Mouse (Mus musculus): ENCODE results near the gene Acsm4. TPM values are rescaled to one million over a fixed set of nuclear protein-coding genes. Genes with fewer than 3 reads are reported as not detected.

Gene Acsm4
- polyA plus RNA-seq (2014; fragmentation: Illumina TruSeq; extraction: RNeasy Lipid Tissue Mini Kit (QIAGEN cat#74804); ENCODE audit: low read depth, low replicate concordance) = not detected

DNA sequence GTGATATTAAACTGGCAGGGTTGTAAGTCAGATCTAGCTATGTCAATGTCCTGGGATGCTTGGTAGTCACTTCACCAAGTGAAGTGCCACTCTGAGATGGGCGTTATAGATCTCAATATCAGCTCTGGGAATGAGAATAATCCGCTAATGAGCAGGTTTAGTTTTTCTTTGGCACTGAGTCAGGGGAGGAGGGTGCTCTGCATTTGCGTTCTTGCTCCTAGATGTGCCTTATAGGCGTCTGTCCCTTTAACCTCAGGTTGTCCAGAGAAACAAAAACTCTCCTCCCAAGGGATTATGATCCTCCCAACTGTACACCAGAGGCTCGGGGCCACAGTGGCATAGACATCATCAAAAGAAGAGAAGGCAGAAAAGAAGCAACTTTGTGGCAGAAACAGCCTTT lies at the start of gene Acsm4:
Acsm4 (plus strand) TSS at position 301 of the 400 bp plus-strand sequence.

DNA sequence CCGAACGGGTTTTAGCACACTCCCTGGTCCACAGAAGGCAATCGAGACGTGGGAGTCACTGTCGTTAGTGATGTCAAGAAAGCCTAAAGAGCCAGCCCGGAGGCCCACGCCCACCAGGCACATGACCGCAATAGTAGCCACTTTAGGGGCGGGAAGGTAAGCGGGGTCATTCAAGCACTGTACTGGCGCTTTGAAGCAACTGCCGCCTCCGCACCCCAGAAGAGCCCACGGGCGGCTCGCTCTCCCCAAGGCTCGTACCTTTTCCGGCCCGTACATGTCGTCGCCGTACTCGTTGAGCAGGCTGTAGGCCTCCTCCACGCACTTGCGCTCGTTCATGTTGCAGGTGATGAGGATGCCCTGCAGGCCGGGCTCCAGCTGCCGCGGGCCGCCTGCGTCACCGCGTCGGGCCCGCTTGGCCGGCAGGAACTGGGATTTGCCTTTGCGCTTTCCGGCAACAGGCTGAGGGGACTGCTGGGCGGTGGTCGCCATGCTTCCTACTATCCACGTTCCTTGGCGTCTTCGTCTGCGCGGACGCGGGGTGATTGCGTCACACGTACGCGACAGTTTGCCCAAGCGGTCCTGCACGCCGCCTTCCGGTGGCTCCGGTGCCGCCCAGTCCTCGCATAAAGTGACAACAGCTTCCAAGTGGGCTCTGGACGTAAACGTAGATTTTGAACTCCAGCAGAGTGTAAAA lies 30.6 kb downstream of the Acsm4 start, which contains the start of gene Thumpd1:
Thumpd1 (minus strand) TSS at position 546 of the 694 bp plus-strand sequence.

DNA sequence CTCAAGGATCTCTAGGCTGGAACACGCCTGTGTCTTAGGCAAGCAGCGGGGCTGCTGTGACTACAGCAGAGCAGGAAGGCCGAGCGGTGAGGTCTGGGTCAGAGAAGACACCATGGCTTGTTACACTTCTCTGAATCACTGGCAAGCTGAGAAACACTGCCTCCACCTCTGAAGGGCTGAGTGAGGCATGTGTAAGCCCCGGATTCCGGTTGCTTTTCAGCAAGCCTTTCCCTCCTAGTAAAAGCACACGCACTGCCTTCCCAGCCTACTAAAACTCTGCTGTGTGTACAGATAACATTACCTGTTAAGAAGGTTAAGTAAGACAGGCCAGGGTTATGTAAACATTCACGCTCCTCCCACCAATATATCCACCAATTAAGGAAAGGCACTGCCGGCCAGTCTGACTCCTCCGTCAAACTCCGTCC lies 70.7 kb downstream of the Acsm4 start, which contains the start of gene Acsm3:
Acsm3 (plus strand) TSS at position 397 of the 425 bp plus-strand sequence.

Other genes starting within 250 kb of the Acsm4 start
- not detected for gene Gp2, start 230.7 kb upstream of the Acsm4 start, polyA plus RNA-seq (2014; fragmentation: Illumina TruSeq; extraction: RNeasy Lipid Tissue Mini Kit (QIAGEN cat#74804); ENCODE audit: low read depth, low replicate concordance)
- not detected for gene Umod, start 210.7 kb upstream of the Acsm4 start, polyA plus RNA-seq (2014; fragmentation: Illumina TruSeq; extraction: RNeasy Lipid Tissue Mini Kit (QIAGEN cat#74804); ENCODE audit: low read depth, low replicate concordance)
- 1.1 TPM for gene Acsm5, start 170.6 kb upstream of the Acsm4 start, polyA plus RNA-seq (2014; fragmentation: Illumina TruSeq; extraction: RNeasy Lipid Tissue Mini Kit (QIAGEN cat#74804); ENCODE audit: low read depth, low replicate concordance)
- not detected for gene Pdilt, start 166.5 kb upstream of the Acsm4 start, polyA plus RNA-seq (2014; fragmentation: Illumina TruSeq; extraction: RNeasy Lipid Tissue Mini Kit (QIAGEN cat#74804); ENCODE audit: low read depth, low replicate concordance)
- gene Acsm2, start 135.7 kb upstream of the Acsm4 start, polyA plus RNA-seq (2014; fragmentation: Illumina TruSeq; extraction: RNeasy Lipid Tissue Mini Kit (QIAGEN cat#74804); ENCODE audit: low read depth, low replicate concordance) = not detected
- gene Acsm1, start 83.0 kb upstream of the Acsm4 start, polyA plus RNA-seq (2014; fragmentation: Illumina TruSeq; extraction: RNeasy Lipid Tissue Mini Kit (QIAGEN cat#74804); ENCODE audit: low read depth, low replicate concordance) = not detected
- gene Thumpd1, start 30.8 kb downstream of the Acsm4 start, polyA plus RNA-seq (2014; fragmentation: Illumina TruSeq; extraction: RNeasy Lipid Tissue Mini Kit (QIAGEN cat#74804); ENCODE audit: low read depth, low replicate concordance) = 66.9 TPM
- gene Acsm3, start 70.9 kb downstream of the Acsm4 start, polyA plus RNA-seq (2014; fragmentation: Illumina TruSeq; extraction: RNeasy Lipid Tissue Mini Kit (QIAGEN cat#74804); ENCODE audit: low read depth, low replicate concordance) = 137 TPM
- gene Rexo5, start 104.0 kb downstream of the Acsm4 start, polyA plus RNA-seq (2014; fragmentation: Illumina TruSeq; extraction: RNeasy Lipid Tissue Mini Kit (QIAGEN cat#74804); ENCODE audit: low read depth, low replicate concordance) = 14.9 TPM
- gene Eri2, start 104.0 kb downstream of the Acsm4 start, polyA plus RNA-seq (2014; fragmentation: Illumina TruSeq; extraction: RNeasy Lipid Tissue Mini Kit (QIAGEN cat#74804); ENCODE audit: low read depth, low replicate concordance) = 24.7 TPM
- gene Lyrm1, start 205.8 kb downstream of the Acsm4 start, polyA plus RNA-seq (2014; fragmentation: Illumina TruSeq; extraction: RNeasy Lipid Tissue Mini Kit (QIAGEN cat#74804); ENCODE audit: low read depth, low replicate concordance) = 15.5 TPM
- gene Dcun1d3, start 206.3 kb downstream of the Acsm4 start, polyA plus RNA-seq (2014; fragmentation: Illumina TruSeq; extraction: RNeasy Lipid Tissue Mini Kit (QIAGEN cat#74804); ENCODE audit: low read depth, low replicate concordance) = 24.4 TPM